Mouse (Mus musculus): ENCODE measurements at regions not wholly inside any gene's neighbourhood (a gene's known extent, or its start where the extent isn't known, plus 50 kb on each side); places are given as distances from the start of the nearest gene placed in this dataset.

DNA sequence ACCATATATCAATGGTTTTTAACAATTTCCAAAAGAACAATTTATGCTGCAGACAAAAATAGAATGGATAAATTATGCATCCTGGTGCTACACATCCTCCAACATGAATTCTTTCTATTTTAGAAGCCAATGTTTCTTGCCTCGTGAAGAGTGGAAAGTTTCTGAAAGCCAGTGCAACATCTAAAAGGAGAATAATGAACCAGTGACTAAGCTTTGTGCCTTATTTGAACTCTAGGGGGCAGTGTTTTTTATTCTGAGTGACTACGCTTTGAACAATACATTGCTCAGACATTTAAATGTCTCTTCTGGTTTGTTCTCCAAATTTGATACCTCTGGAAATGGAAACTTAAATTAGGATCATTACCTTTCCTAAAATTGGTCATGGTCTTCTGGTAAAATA, 78.0 kb downstream of the Yipf7 start:
- Histone ChIP-seq H3K36me3 (ENCODE audit: control insufficient read depth, insufficient read depth, low read length, poor library complexity, severe bottlenecking) (no peaks in the 10 kb centered on the region), H3K9ac (ENCODE audit: insufficient read depth, low read depth, low read length, poor library complexity, severe bottlenecking) (no peak overlapping the region), H3K4me1 (ENCODE audit: control insufficient read depth in 2 of 2, insufficient read depth in 2 of 2, low read length in 2 of 2, poor library complexity in 1 of 2) (no peaks in the 10 kb centered on the region), H3K9me3 (ENCODE audit: control insufficient read depth, insufficient read depth, low read depth, low read length) (no peaks in the 10 kb centered on the region), H3K27ac (ENCODE audit: insufficient read depth, low read depth, low read length, poor library complexity, severe bottlenecking) (no peak overlapping the region), H3K4me3 (ENCODE audit: insufficient read depth in 1 of 2, low read depth in 1 of 2, low read length in 2 of 2, poor library complexity in 1 of 2, severe bottlenecking in 1 of 2) (no peak overlapping the region)
- DNase-seq (ENCODE audit: low read depth, low spot score) = peak; percentile 30
- in situ Hi-C loops (cut with MboI; ENCODE audit: low sequenced_read_pairs in 2 of 2, unreplicated experiment in 2 of 2) = no loop called here
- no peak for TF ChIP-seq MAFK (IDR thresholded peaks at IDR 0.05; ENCODE audit: insufficient read depth, low read depth, low read length)
